Mouse (Mus musculus) small intestine, adult 2 months (tissue): ENCODE results near the gene Sec24a.

ENCODE experiments used
- CTCF ChIP-seq: fragments of 200-500 bp; IDR thresholded peaks from 2 replicates; pipeline ENCODE4 v1.5.1; 2012; ENCODE audit warnings: low read depth, mild to moderate bottlenecking, control low read depth, inconsistent platforms, low read length, moderate library complexity, mixed read lengths; ENCODE audit not compliant: insufficient replicate concordance, insufficient read length; ENCODE audit errors: extremely low read depth
- POLR2A ChIP-seq: fragments of 200-500 bp; IDR thresholded peaks from 2 replicates; pipeline ENCODE4 v1.6.1; 2012; ENCODE audit warnings: low read depth, mild to moderate bottlenecking, control low read depth, inconsistent platforms, low read length, moderate library complexity

GRCm38 (mm10) chr11:51811230-51811629 is 47.8 kb upstream of the Sec24a start:
- TF ChIP-seq POLR2A (no peak), CTCF (no peak)
